ENCODE assay signal across 19 mouse cellular contexts in the genomic region with DNA sequence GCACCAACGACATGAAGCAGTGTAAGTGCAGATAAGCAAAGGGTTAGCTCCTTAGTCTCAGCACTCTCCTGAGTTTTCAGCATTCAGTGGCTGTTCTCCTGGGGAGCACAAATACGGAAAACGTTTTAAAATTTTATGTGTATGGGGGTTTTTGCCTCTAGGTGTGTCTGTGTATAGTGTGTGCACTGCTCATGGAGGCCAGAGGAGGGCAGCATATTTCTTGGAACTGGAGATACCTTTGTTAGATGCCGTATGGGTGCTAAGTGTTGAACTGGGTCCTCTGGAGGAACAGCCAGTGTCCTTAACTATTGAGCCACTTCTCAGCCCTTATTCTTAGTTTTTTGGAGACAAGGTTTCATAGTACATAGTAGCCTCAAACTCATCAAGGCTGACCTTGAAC. TPM values are rescaled to one million over a fixed set of nuclear protein-coding genes. Genes with fewer than 3 reads are reported as not detected.
A peak's percentile ranks its signal among the peaks of the same experiment; 100 is the strongest.
DNase-seq lines count a peak whose midpoint lies in the region; ATAC-seq and TF ChIP-seq lines count a peak whose summit lies in the region.
"Had no signal": no experiment of that assay in that cellular context is flagged by ENCODE, and none has a peak within 500 bp of the region (broad histone marks: within the 10 kb centered on the region; RNA-seq: fewer than 3 reads in every experiment).

No protein-coding gene starts in this region.

- H3K4me3 ChIP-seq in intestine, postnatal 0 days (ENCODE audit: low read depth, low read length): no peak overlapping the region
- H3K4me3 ChIP-seq in intestine, embryonic 15.5 days (replicated peaks): no peak overlapping the region
- no peak overlapping the region for H3K4me3 ChIP-seq in lung, postnatal 0 days (ENCODE audit: low read depth, low read length)
- H3K4me3 ChIP-seq: embryonic facial prominence, embryonic 15.5 days; heart, embryonic 13.5 days; limb, embryonic 13.5 days; megakaryocyte, embryonic 14.5 days had no signal

- H3K9ac ChIP-seq in intestine, postnatal 0 days (ENCODE audit: low read depth, low read length): no peak overlapping the region
- no peak overlapping the region for H3K9ac ChIP-seq in intestine, embryonic 15.5 days
- no peak overlapping the region for H3K9ac ChIP-seq in lung, postnatal 0 days (replicated peaks; ENCODE audit: low read depth)
- H3K9ac ChIP-seq: embryonic facial prominence, embryonic 15.5 days; heart, embryonic 13.5 days; hindbrain, embryonic 14.5 days; limb, embryonic 13.5 days; liver, embryonic 14.5 days had no signal

- H3K4me1 ChIP-seq in intestine, postnatal 0 days (replicated peaks; ENCODE audit: control insufficient read depth, insufficient read depth, low read length): peaks cover 6% of the 10 kb centered on the region; the same call in 1 of the 2 replicates
- 0 out of 2 replicates have a peak, but pooled peaks cover 8% of the 10 kb centered on the region for H3K4me1 ChIP-seq in intestine, embryonic 15.5 days (replicated peaks)
- peaks cover 6% of the 10 kb centered on the region; the same call in 1 of the 2 replicates for H3K4me1 ChIP-seq in lung, postnatal 0 days (ENCODE audit: insufficient read depth, low read depth, low read length)

- DNase-seq in lung, postnatal 0 days (ENCODE audit: low spot score): no peak
- no peak for DNase-seq in lung, postnatal 14 days
- no peak for DNase-seq in Patski (ENCODE audit: low read depth, low spot score)
- DNase-seq in cerebellum, adult 18-20 months: no peak
- no peak for DNase-seq in urinary bladder, postnatal 25 days (ENCODE audit: low spot score)
- DNase-seq: adrenal gland, postnatal 10 days; cerebellum, postnatal 25 days; kidney, adult 18-20 months; kidney, postnatal 14 days; lung, postnatal 10 days; retina, postnatal 1 day had no signal

- POLR2A ChIA-PET in Patski (lab: Charles Lee): interaction anchor here (0.6 kb wide), 1 partner anchor 23 kb away, joined by 3 read pairs; no protein-coding TSS in a partner anchor

- TF ChIP-seq EP300 in lung, postnatal 0 days (IDR thresholded peaks at IDR 0.05): no peak

- in situ Hi-C loops in Patski (cut with MboI; ENCODE audit: low pct_unique_long_range_greater_than_20kb): no loop called here

- no peaks in the 10 kb centered on the region for H3K27me3 ChIP-seq in intestine, postnatal 0 days (replicated peaks; ENCODE audit: control insufficient read depth, insufficient read depth, low read length)
- H3K27me3 ChIP-seq in intestine, embryonic 15.5 days (replicated peaks): no peaks in the 10 kb centered on the region
- H3K27me3 ChIP-seq in lung, postnatal 0 days (replicated peaks; ENCODE audit: insufficient read depth, low read length): no peaks in the 10 kb centered on the region
- H3K27me3 ChIP-seq in Patski: no peaks in the 10 kb centered on the region
- H3K27me3 ChIP-seq: embryonic facial prominence, embryonic 15.5 days; heart, embryonic 13.5 days; limb, embryonic 13.5 days; megakaryocyte, embryonic 14.5 days had no signal

- CTCF ChIA-PET in Patski (lab: Charles Lee): interaction anchor here (1.7 kb wide), 1 partner anchor 10 kb away, joined by 9 read pairs; no protein-coding TSS in a partner anchor

- H3K27ac ChIP-seq in intestine, postnatal 0 days (ENCODE audit: low read depth, low read length): no peak overlapping the region
- H3K27ac ChIP-seq in intestine, embryonic 15.5 days: no peak overlapping the region
- no peak overlapping the region for H3K27ac ChIP-seq in lung, postnatal 0 days (ENCODE audit: low read length)
- H3K27ac ChIP-seq: embryonic facial prominence, embryonic 15.5 days; heart, embryonic 13.5 days; hindbrain, embryonic 14.5 days; limb, embryonic 13.5 days; liver, embryonic 14.5 days had no signal

- no peaks in the 10 kb centered on the region for H3K9me3 ChIP-seq in intestine, postnatal 0 days (ENCODE audit: control insufficient read depth)
- H3K9me3 ChIP-seq in intestine, embryonic 15.5 days: no peaks in the 10 kb centered on the region
- no peaks in the 10 kb centered on the region for H3K9me3 ChIP-seq in lung, postnatal 0 days (ENCODE audit: low read length)
- H3K9me3 ChIP-seq: embryonic facial prominence, embryonic 15.5 days; limb, embryonic 13.5 days; megakaryocyte, embryonic 14.5 days had no signal

- WGBS in intestine, postnatal 0 days: 91% methylated on average over 4 of the region's 4 CpGs
- WGBS in intestine, embryonic 15.5 days: 95% methylated on average over 4 of the region's 4 CpGs
- WGBS in lung, postnatal 0 days: 89% methylated on average over 4 of the region's 4 CpGs

- H3K4me2 ChIP-seq in intestine, postnatal 0 days (replicated peaks; ENCODE audit: low read depth): no peak overlapping the region
- no peak overlapping the region for H3K4me2 ChIP-seq in intestine, embryonic 15.5 days (replicated peaks)
- H3K4me2 ChIP-seq in lung, postnatal 0 days (replicated peaks; ENCODE audit: low read depth, low read length): no peak overlapping the region
- H3K4me2 ChIP-seq: embryonic facial prominence, embryonic 15.5 days; heart, embryonic 13.5 days; hindbrain, embryonic 14.5 days; limb, embryonic 13.5 days had no signal

- TF ChIP-seq CTCF in intestine, postnatal 0 days (IDR thresholded peaks at IDR 0.05; ENCODE audit: low read depth): peak; percentile 46
- TF ChIP-seq CTCF in lung, postnatal 0 days (IDR thresholded peaks at IDR 0.05): peak; percentile 35
- TF ChIP-seq CTCF in Patski (IDR thresholded peaks at IDR 0.05): peak; percentile 49

- H3K36me3 ChIP-seq in intestine, postnatal 0 days (ENCODE audit: control insufficient read depth, insufficient read depth): no peaks in the 10 kb centered on the region
- no peaks in the 10 kb centered on the region for H3K36me3 ChIP-seq in intestine, embryonic 15.5 days
- H3K36me3 ChIP-seq in lung, postnatal 0 days (ENCODE audit: insufficient read depth, low read length): no peaks in the 10 kb centered on the region
- H3K36me3 ChIP-seq: embryonic facial prominence, embryonic 15.5 days had no signal

- no peak for ATAC-seq in intestine, postnatal 0 days
- no peak for ATAC-seq in intestine, embryonic 15.5 days
- no peak for ATAC-seq in lung, postnatal 0 days
- ATAC-seq in Patski: no peak

RNA-seq across cellular contexts. Expression of gene Zfand3, which starts 10.1 kb away (rescaled TPM):
- polyA plus RNA-seq in intestine, postnatal 0 days (2015; fragmentation: Nextera tagmentation; extraction: Ambion mirVana): 38.0 and 40.5 TPM in 2 replicates
- 43.0 and 47.5 TPM in 2 replicates for polyA plus RNA-seq in intestine, embryonic 15.5 days (2015; fragmentation: Nextera tagmentation; extraction: Ambion mirVana)
- polyA plus RNA-seq in lung, postnatal 0 days (2015; fragmentation: Nextera tagmentation; extraction: Ambion mirVana): 52.1 and 54.6 TPM in 2 replicates
- polyA plus RNA-seq in Patski (2021): 133 TPM

RNA-seq across cellular contexts. Expression of gene Mdga1, which starts 44.8 kb away (rescaled TPM):
- polyA plus RNA-seq in intestine, postnatal 0 days (2015; fragmentation: Nextera tagmentation; extraction: Ambion mirVana): 0.63 and 0.73 TPM in 2 replicates
- 1.5 and 2.1 TPM in 2 replicates for polyA plus RNA-seq in intestine, embryonic 15.5 days (2015; fragmentation: Nextera tagmentation; extraction: Ambion mirVana)
- 2.3 and 3.2 TPM in 2 replicates for polyA plus RNA-seq in lung, postnatal 0 days (2015; fragmentation: Nextera tagmentation; extraction: Ambion mirVana)
- 17.7 TPM for polyA plus RNA-seq in Patski (2021)
